Mouse (Mus musculus): ENCODE measurements around the gene Rufy3. TPM values are rescaled to one million over a fixed set of nuclear protein-coding genes. Genes with fewer than 3 reads are reported as not detected.

Rufy3 gene
- polyA plus RNA-seq, 1 experiment from 2014 or later, result 16.5 TPM

- no peaks in the 10 kb centered on the region for H3K27me3 ChIP-seq (ENCODE audit: control insufficient read depth, insufficient read depth, low read length)
- no peaks in the 10 kb centered on the region for H3K9me3 ChIP-seq (ENCODE audit: control insufficient read depth, low read length)
- no peak for ATAC-seq (ENCODE audit: insufficient number of reproducible peaks, insufficient read depth, low FRiP score, low read depth)
- no peak overlapping the region for H3K4me3 ChIP-seq (ENCODE audit: control insufficient read depth in 1 of 2, insufficient read depth in 1 of 2, low read depth in 1 of 2, low read length in 2 of 2)
- no peak overlapping the region for H3K27ac ChIP-seq (replicated peaks in 1 of 2; ENCODE audit: control insufficient read depth in 1 of 2, insufficient read depth in 1 of 2, low read depth in 2 of 2, low read length in 2 of 2)
- H3K4me1 ChIP-seq (ENCODE audit: control insufficient read depth in 2 of 2, insufficient read depth in 2 of 2, low read length in 2 of 2), result peaks cover 0 to 12% of the 10 kb centered on the region in 2 experiments; a peak in 2 of 4 replicates
- H3K36me3 ChIP-seq (ENCODE audit: control insufficient read depth, insufficient read depth, low read length), result no peaks in the 10 kb centered on the region
- H3K9ac ChIP-seq (ENCODE audit: low read length), result no peak overlapping the region
- H3K4me2 ChIP-seq (ENCODE audit: low read length), result peak overlapping the region; percentile 84; the same call in 1 of the 2 replicates
- whole genome bisulfite sequencing, result 65% methylated on average over 8 of the region's 8 CpGs
Observed at GRCm38 (mm10) chr5:88562863-88563780, 1.7 kb upstream of the Rufy3 start.

- Histone ChIP-seq H3K27ac (replicated peaks in 1 of 2; ENCODE audit: control insufficient read depth in 1 of 2, insufficient read depth in 1 of 2, low read depth in 2 of 2, low read length in 2 of 2) (peak overlapping the region; percentile 65 to 94), H3K4me1 (ENCODE audit: control insufficient read depth in 2 of 2, insufficient read depth in 2 of 2, low read length in 2 of 2) (peaks cover 0 to 12% of the 10 kb centered on the region in 2 experiments; a peak in 2 of 4 replicates), H3K27me3 (ENCODE audit: control insufficient read depth, insufficient read depth, low read length) (no peaks in the 10 kb centered on the region), H3K9me3 (ENCODE audit: control insufficient read depth, low read length) (no peaks in the 10 kb centered on the region), H3K36me3 (ENCODE audit: control insufficient read depth, insufficient read depth, low read length) (peaks cover 12% of the 10 kb centered on the region), H3K4me3 (ENCODE audit: control insufficient read depth in 1 of 2, insufficient read depth in 1 of 2, low read depth in 1 of 2, low read length in 2 of 2) (peak overlapping the region; percentile 67 to 92), H3K9ac (ENCODE audit: low read length) (peak overlapping the region; percentile 87), H3K4me2 (ENCODE audit: low read length) (peak overlapping the region; percentile 84)
- under 1% methylated on average over 68 of the region's 119 CpGs for WGBS
- ATAC-seq (ENCODE audit: insufficient number of reproducible peaks, insufficient read depth, low FRiP score, low read depth), result peak; percentile 75
Observed at GRCm38 (mm10) chr5:88565148-88566033, 551 bp downstream of the Rufy3 start.

GRCm38 (mm10) chr5:88566034-88566841 lies 1.4 kb downstream of the Rufy3 start:
- H3K9me3 ChIP-seq (ENCODE audit: control insufficient read depth, low read length), result no peaks in the 10 kb centered on the region
- H3K4me2 ChIP-seq (ENCODE audit: low read length), result peak overlapping the region; percentile 84
- peak overlapping the region; percentile 67 to 92 for H3K4me3 ChIP-seq (ENCODE audit: control insufficient read depth in 1 of 2, insufficient read depth in 1 of 2, low read depth in 1 of 2, low read length in 2 of 2)
- H3K4me1 ChIP-seq (ENCODE audit: control insufficient read depth in 2 of 2, insufficient read depth in 2 of 2, low read length in 2 of 2), result peaks cover 0 to 12% of the 10 kb centered on the region in 2 experiments; a peak in 2 of 4 replicates
- peak overlapping the region; percentile 65 to 94 for H3K27ac ChIP-seq (replicated peaks in 1 of 2; ENCODE audit: control insufficient read depth in 1 of 2, insufficient read depth in 1 of 2, low read depth in 2 of 2, low read length in 2 of 2)
- no peak for ATAC-seq (ENCODE audit: insufficient number of reproducible peaks, insufficient read depth, low FRiP score, low read depth)
- WGBS, result 5% methylated on average over 14 of the region's 14 CpGs
- no peaks in the 10 kb centered on the region for H3K27me3 ChIP-seq (ENCODE audit: control insufficient read depth, insufficient read depth, low read length)
- peaks cover 20% of the 10 kb centered on the region for H3K36me3 ChIP-seq (ENCODE audit: control insufficient read depth, insufficient read depth, low read length)
- peak overlapping the region; percentile 87 for H3K9ac ChIP-seq (ENCODE audit: low read length)

DNA sequence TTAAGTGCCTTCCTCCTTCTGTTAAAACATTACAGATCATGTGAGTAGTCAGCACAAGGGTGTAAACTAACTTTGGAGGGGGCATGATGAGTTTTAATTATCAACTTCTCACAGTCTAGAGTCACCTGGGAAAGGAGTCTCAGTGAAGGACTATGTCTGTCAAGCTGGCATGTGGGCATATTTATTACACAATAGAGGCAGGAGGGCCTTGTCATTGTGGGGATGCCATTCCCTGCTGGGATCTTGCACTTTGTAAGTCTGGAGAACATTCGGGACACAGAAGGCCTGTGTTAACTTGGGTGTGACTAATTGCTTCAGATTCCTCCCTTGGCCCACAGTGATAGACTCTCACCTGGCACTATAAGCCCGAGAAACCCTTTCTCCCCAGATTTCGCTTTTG lies 4.7 kb downstream of the Rufy3 start:
- 91% methylated on average over 3 of the region's 3 CpGs for WGBS
- no peak overlapping the region for H3K4me3 ChIP-seq (ENCODE audit: control insufficient read depth in 1 of 2, insufficient read depth in 1 of 2, low read depth in 1 of 2, low read length in 2 of 2)
- H3K4me1 ChIP-seq (ENCODE audit: control insufficient read depth in 2 of 2, insufficient read depth in 2 of 2, low read length in 2 of 2), result peaks cover 0 to 7% of the 10 kb centered on the region in 2 experiments; a peak in 1 of 4 replicates
- H3K4me2 ChIP-seq (ENCODE audit: low read length), result no peak overlapping the region
- peaks cover 20% of the 10 kb centered on the region for H3K36me3 ChIP-seq (ENCODE audit: control insufficient read depth, insufficient read depth, low read length)
- no peaks in the 10 kb centered on the region for H3K9me3 ChIP-seq (ENCODE audit: control insufficient read depth, low read length)
- no peak overlapping the region for H3K27ac ChIP-seq (replicated peaks in 1 of 2; ENCODE audit: control insufficient read depth in 1 of 2, insufficient read depth in 1 of 2, low read depth in 2 of 2, low read length in 2 of 2)
- H3K27me3 ChIP-seq (ENCODE audit: control insufficient read depth, insufficient read depth, low read length), result no peaks in the 10 kb centered on the region
- no peak for ATAC-seq (ENCODE audit: insufficient number of reproducible peaks, insufficient read depth, low FRiP score, low read depth)
- no peak overlapping the region for H3K9ac ChIP-seq (ENCODE audit: low read length)

GRCm38 (mm10) chr5:88574829-88575228 lies 10.0 kb downstream of the Rufy3 start:
- Histone ChIP-seq H3K36me3 (ENCODE audit: control insufficient read depth, insufficient read depth, low read length) (peaks cover 12% of the 10 kb centered on the region), H3K4me3 (ENCODE audit: control insufficient read depth in 1 of 2, insufficient read depth in 1 of 2, low read depth in 1 of 2, low read length in 2 of 2) (no peak overlapping the region), H3K4me2 (ENCODE audit: low read length) (no peak overlapping the region), H3K27me3 (ENCODE audit: control insufficient read depth, insufficient read depth, low read length) (no peaks in the 10 kb centered on the region), H3K4me1 (ENCODE audit: control insufficient read depth in 2 of 2, insufficient read depth in 2 of 2, low read length in 2 of 2) (peaks cover 4 to 7% of the 10 kb centered on the region in 2 experiments), H3K27ac (replicated peaks in 1 of 2; ENCODE audit: control insufficient read depth in 1 of 2, insufficient read depth in 1 of 2, low read depth in 2 of 2, low read length in 2 of 2) (no peak overlapping the region), H3K9me3 (ENCODE audit: control insufficient read depth, low read length) (no peaks in the 10 kb centered on the region), H3K9ac (ENCODE audit: low read length) (no peak overlapping the region)
- ATAC-seq (ENCODE audit: insufficient number of reproducible peaks, insufficient read depth, low FRiP score, low read depth), result no peak
- WGBS, result 84% methylated on average over 3 of the region's 3 CpGs

GRCm38 (mm10) chr5:88575506-88576338 lies 10.9 kb downstream of the Rufy3 start:
- H3K9ac ChIP-seq (ENCODE audit: low read length), result 0 out of 2 replicates have a peak overlapping the region, but pooled peaks have one; percentile 16
- ATAC-seq (ENCODE audit: insufficient number of reproducible peaks, insufficient read depth, low FRiP score, low read depth), result no peak
- peaks cover 4 to 7% of the 10 kb centered on the region in 2 experiments for H3K4me1 ChIP-seq (ENCODE audit: control insufficient read depth in 2 of 2, insufficient read depth in 2 of 2, low read length in 2 of 2)
- no peaks in the 10 kb centered on the region for H3K9me3 ChIP-seq (ENCODE audit: control insufficient read depth, low read length)
- no peak overlapping the region for H3K4me3 ChIP-seq (ENCODE audit: control insufficient read depth in 1 of 2, insufficient read depth in 1 of 2, low read depth in 1 of 2, low read length in 2 of 2)
- WGBS, result 50% methylated on average over 3 of the region's 3 CpGs
- H3K36me3 ChIP-seq (ENCODE audit: control insufficient read depth, insufficient read depth, low read length), result peaks cover 5% of the 10 kb centered on the region
- no peak overlapping the region for H3K4me2 ChIP-seq (ENCODE audit: low read length)
- H3K27me3 ChIP-seq (ENCODE audit: control insufficient read depth, insufficient read depth, low read length), result no peaks in the 10 kb centered on the region
- no peak overlapping the region; a peak in 1 of 4 replicates for H3K27ac ChIP-seq (replicated peaks in 1 of 2; ENCODE audit: control insufficient read depth in 1 of 2, insufficient read depth in 1 of 2, low read depth in 2 of 2, low read length in 2 of 2)

All from heart, embryonic 14.5 days (tissue).